8 mouse cellular contexts compared by ENCODE assay signal in genomic region chr15:102625687-102626055, GRCm38 (mm10). TPM values are rescaled to one million over a fixed set of nuclear protein-coding genes. Genes with fewer than 3 reads are reported as not detected.
DNase-seq lines count a peak whose midpoint lies in the region; ATAC-seq lines count a peak whose summit lies in the region.

No protein-coding gene starts in this region.

- H3K4me2 ChIP-seq in kidney, embryonic 15.5 days, result peak overlapping the region; percentile 85
- H3K4me2 ChIP-seq in forebrain, embryonic 14.5 days (ENCODE audit: low read length), result peak overlapping the region; percentile 84
- H3K4me2 ChIP-seq in limb, embryonic 15.5 days, result peak overlapping the region; percentile 74
- peak overlapping the region; percentile 89 for H3K4me2 ChIP-seq in neural tube, embryonic 15.5 days

- peak overlapping the region; percentile 69 for H3K9ac ChIP-seq in kidney, embryonic 15.5 days
- H3K9ac ChIP-seq in forebrain, embryonic 14.5 days (ENCODE audit: low read length), result peak overlapping the region; percentile 66
- peak overlapping the region; percentile 80 for H3K9ac ChIP-seq in limb, embryonic 15.5 days
- H3K9ac ChIP-seq in neural tube, embryonic 15.5 days (replicated peaks), result peak overlapping the region; percentile 73

- H3K36me3 ChIP-seq in kidney, embryonic 15.5 days, result peaks cover 2% of the 10 kb centered on the region; the same call in 1 of the 2 replicates
- H3K36me3 ChIP-seq in forebrain, embryonic 14.5 days (ENCODE audit: control insufficient read depth, insufficient read depth, low read length), result no peaks in the 10 kb centered on the region
- H3K36me3 ChIP-seq in limb, embryonic 15.5 days, result no peaks in the 10 kb centered on the region
- no peaks in the 10 kb centered on the region for H3K36me3 ChIP-seq in neural tube, embryonic 15.5 days

- ATAC-seq in kidney, embryonic 15.5 days (replicated peaks; ENCODE audit: low FRiP score), result no peak; the same call in 1 of the 2 replicates
- ATAC-seq in activated CD4-positive, CD25-positive, alpha-beta regulatory T cell, adult 4 months, result peak; percentile 17
- ATAC-seq in forebrain, embryonic 14.5 days, result no peak
- ATAC-seq in limb, embryonic 15.5 days (ENCODE audit: insufficient number of reproducible peaks, low FRiP score, low TSS enrichment, low read depth), result peak; percentile 3
- ATAC-seq in neural tube, embryonic 15.5 days (ENCODE audit: low FRiP score), result no peak; the same call in 1 of the 2 replicates

- no peaks in the 10 kb centered on the region for H3K9me3 ChIP-seq in kidney, embryonic 15.5 days (replicated peaks)
- H3K9me3 ChIP-seq in forebrain, embryonic 14.5 days (replicated peaks; ENCODE audit: control insufficient read depth, low read length), result no peaks in the 10 kb centered on the region
- no peaks in the 10 kb centered on the region for H3K9me3 ChIP-seq in limb, embryonic 15.5 days
- H3K9me3 ChIP-seq in neural tube, embryonic 15.5 days (replicated peaks), result no peaks in the 10 kb centered on the region

- peak overlapping the region; percentile 100 for H3K27ac ChIP-seq in kidney, embryonic 15.5 days
- H3K27ac ChIP-seq in forebrain, embryonic 14.5 days (ENCODE audit: low read depth, low read length), result peak overlapping the region; percentile 92
- H3K27ac ChIP-seq in limb, embryonic 15.5 days, result peak overlapping the region; percentile 100
- peak overlapping the region; percentile 98 for H3K27ac ChIP-seq in neural tube, embryonic 15.5 days (replicated peaks)

- H3K4me3 ChIP-seq in kidney, embryonic 15.5 days (replicated peaks), result peak overlapping the region; percentile 68
- H3K4me3 ChIP-seq in forebrain, embryonic 14.5 days (ENCODE audit: low read depth, low read length), result peak overlapping the region; percentile 51
- H3K4me3 ChIP-seq in limb, embryonic 15.5 days, result peak overlapping the region; percentile 69
- peak overlapping the region; percentile 90 for H3K4me3 ChIP-seq in neural tube, embryonic 15.5 days (replicated peaks)

- H3K27me3 ChIP-seq in kidney, embryonic 15.5 days, result no peaks in the 10 kb centered on the region
- no peaks in the 10 kb centered on the region for H3K27me3 ChIP-seq in forebrain, embryonic 14.5 days (replicated peaks; ENCODE audit: control insufficient read depth, insufficient read depth, low read length)
- H3K27me3 ChIP-seq in limb, embryonic 15.5 days, result no peaks in the 10 kb centered on the region
- no peaks in the 10 kb centered on the region for H3K27me3 ChIP-seq in neural tube, embryonic 15.5 days (replicated peaks)

- under 1% methylated on average over 18 of the region's 18 CpGs for WGBS in kidney, embryonic 15.5 days
- WGBS in forebrain, embryonic 14.5 days, result under 1% methylated on average over 18 of the region's 18 CpGs
- WGBS in limb, embryonic 15.5 days, result under 1% methylated on average over 18 of the region's 18 CpGs
- WGBS in neural tube, embryonic 15.5 days, result under 1% methylated on average over 18 of the region's 18 CpGs

- no peak for DNase-seq in kidney, adult 11 months
- DNase-seq in forebrain, embryonic 14.5 days (ENCODE audit: low spot score), result no peak
- no peak for DNase-seq in natural killer cell, adult 2 months (ENCODE audit: low spot score in 2 of 2)
- DNase-seq in layer of hippocampus, adult 11-12 months (ENCODE audit: low spot score), result no peak

- peaks cover 27% of the 10 kb centered on the region for H3K4me1 ChIP-seq in kidney, embryonic 15.5 days
- peaks cover 12% of the 10 kb centered on the region for H3K4me1 ChIP-seq in forebrain, embryonic 14.5 days (ENCODE audit: control insufficient read depth, insufficient read depth, low read length)
- peaks cover 22% of the 10 kb centered on the region for H3K4me1 ChIP-seq in limb, embryonic 15.5 days
- H3K4me1 ChIP-seq in neural tube, embryonic 15.5 days, result peaks cover 21% of the 10 kb centered on the region

RNA-seq across cellular contexts. Expression of gene Atf7, which starts 0.4 kb away (rescaled TPM):
- 37.6 and 39.4 TPM in 2 replicates for polyA plus RNA-seq in kidney, embryonic 15.5 days (2015; fragmentation: Nextera tagmentation; extraction: Ambion mirVana)
- 10 to 100 TPM; 32.4 to 36.5 TPM for polyA plus RNA-seq in activated CD4-positive, CD25-positive, alpha-beta regulatory T cell, adult 4 months (2017; shearing (Covaris generic))
- 12.6 and 15.4 TPM in 2 replicates for polyA plus RNA-seq in forebrain, embryonic 14.5 days (2014; fragmentation: Nextera tagmentation; extraction: Ambion mirVana)
- polyA plus RNA-seq in limb, embryonic 15.5 days (2015; fragmentation: Nextera tagmentation; extraction: Ambion mirVana), result 48.7 and 49.6 TPM in 2 replicates
- 16.6 and 19.5 TPM in 2 replicates for polyA plus RNA-seq in neural tube, embryonic 15.5 days (2015; fragmentation: Nextera tagmentation; extraction: Ambion mirVana)

RNA-seq across cellular contexts. Expression of gene Gm28047, which starts 0.8 kb away (rescaled TPM):
- not detected in 2 replicates for polyA plus RNA-seq in kidney, embryonic 15.5 days (2015; fragmentation: Nextera tagmentation; extraction: Ambion mirVana)
- 1 to 10 TPM in 1 of 2 experiments, not detected in 1; 1.5 TPM for polyA plus RNA-seq in activated CD4-positive, CD25-positive, alpha-beta regulatory T cell, adult 4 months (2017; shearing (Covaris generic))
- not detected in 2 replicates for polyA plus RNA-seq in forebrain, embryonic 14.5 days (2014; fragmentation: Nextera tagmentation; extraction: Ambion mirVana)
- not detected in 2 replicates for polyA plus RNA-seq in limb, embryonic 15.5 days (2015; fragmentation: Nextera tagmentation; extraction: Ambion mirVana)
- polyA plus RNA-seq in neural tube, embryonic 15.5 days (2015; fragmentation: Nextera tagmentation; extraction: Ambion mirVana), result 0.50 TPM in 1 of 2 replicates, not detected in the other

RNA-seq across cellular contexts. Expression of gene Atp5g2, which starts 46.5 kb away (rescaled TPM):
- polyA plus RNA-seq in kidney, embryonic 15.5 days (2015; fragmentation: Nextera tagmentation; extraction: Ambion mirVana), result 70.2 and 95.0 TPM in 2 replicates
- 100 to 1,000 TPM in 1 of 2 experiments, 10 to 100 TPM in 1; 48.2 to 100 TPM for polyA plus RNA-seq in activated CD4-positive, CD25-positive, alpha-beta regulatory T cell, adult 4 months (2017; shearing (Covaris generic))
- polyA plus RNA-seq in forebrain, embryonic 14.5 days (2014; fragmentation: Nextera tagmentation; extraction: Ambion mirVana), result 62.4 and 88.3 TPM in 2 replicates
- 48.8 and 56.6 TPM in 2 replicates for polyA plus RNA-seq in limb, embryonic 15.5 days (2015; fragmentation: Nextera tagmentation; extraction: Ambion mirVana)
- polyA plus RNA-seq in neural tube, embryonic 15.5 days (2015; fragmentation: Nextera tagmentation; extraction: Ambion mirVana), result 49.7 and 63.7 TPM in 2 replicates

Comparison
In these comparisons a context has a peak if more than half of its experiments do, and no peak if none do; other contexts are left out.
1. ATAC-seq: peak in activated CD4-positive, CD25-positive, alpha-beta regulatory T cell, adult 4 months (single experiment) and limb, embryonic 15.5 days (single experiment); none in kidney, embryonic 15.5 days (single experiment), forebrain, embryonic 14.5 days (single experiment) and neural tube, embryonic 15.5 days (single experiment).
2. Peak in every context shown above with its lines, with median percentiles within 50 percentile points of each other: H3K27ac ChIP-seq, H3K4me2 ChIP-seq, H3K4me3 ChIP-seq and H3K9ac ChIP-seq.